Mouse (Mus musculus): ENCODE data around the gene Iqca. TPM values are rescaled to one million over a fixed set of nuclear protein-coding genes. Genes with fewer than 3 reads are reported as not detected.

The Iqca gene
- polyA plus RNA-seq, 1 experiment from 2014 or later: 0.98 TPM

DNA sequence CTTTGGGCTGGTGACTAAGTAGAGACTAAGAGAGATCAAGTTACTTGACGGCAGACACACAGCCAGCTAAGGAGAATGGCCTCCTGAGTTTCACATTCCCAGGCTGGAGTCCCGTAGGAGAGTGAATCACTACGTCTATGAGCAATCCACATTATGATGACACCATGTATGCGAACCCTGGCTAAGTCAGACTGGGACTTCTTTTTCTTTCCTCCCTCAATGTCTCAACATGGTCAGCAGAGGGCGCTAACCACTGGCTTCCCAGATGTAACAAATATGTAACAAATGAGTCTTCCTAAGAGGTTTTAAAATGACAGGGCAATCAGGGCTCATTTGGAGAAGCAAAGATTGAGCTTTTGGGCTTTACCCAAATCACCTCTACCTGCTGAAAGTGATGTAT is 101.9 kb downstream of the Iqca start:
- Histone ChIP-seq H3K36me3 (ENCODE audit: control insufficient read depth, insufficient read depth, low read length) (no peaks in the 10 kb centered on the region), H3K4me1 (ENCODE audit: control insufficient read depth, insufficient read depth, low read depth, low read length) (peaks cover 10% of the 10 kb centered on the region), H3K27me3 (replicated peaks; ENCODE audit: control insufficient read depth, insufficient read depth, low read length) (no peaks in the 10 kb centered on the region), H3K4me2 (ENCODE audit: low read length) (no peak overlapping the region), H3K4me3 (ENCODE audit: low read length) (no peak overlapping the region), H3K9me3 (ENCODE audit: control insufficient read depth, low read length) (no peaks in the 10 kb centered on the region), H3K27ac (ENCODE audit: low read depth, low read length) (no peak overlapping the region), H3K9ac (ENCODE audit: low read depth, low read length) (no peak overlapping the region)
- no peak for ATAC-seq
- 41% methylated on average over 5 of the region's 5 CpGs for WGBS

DNA sequence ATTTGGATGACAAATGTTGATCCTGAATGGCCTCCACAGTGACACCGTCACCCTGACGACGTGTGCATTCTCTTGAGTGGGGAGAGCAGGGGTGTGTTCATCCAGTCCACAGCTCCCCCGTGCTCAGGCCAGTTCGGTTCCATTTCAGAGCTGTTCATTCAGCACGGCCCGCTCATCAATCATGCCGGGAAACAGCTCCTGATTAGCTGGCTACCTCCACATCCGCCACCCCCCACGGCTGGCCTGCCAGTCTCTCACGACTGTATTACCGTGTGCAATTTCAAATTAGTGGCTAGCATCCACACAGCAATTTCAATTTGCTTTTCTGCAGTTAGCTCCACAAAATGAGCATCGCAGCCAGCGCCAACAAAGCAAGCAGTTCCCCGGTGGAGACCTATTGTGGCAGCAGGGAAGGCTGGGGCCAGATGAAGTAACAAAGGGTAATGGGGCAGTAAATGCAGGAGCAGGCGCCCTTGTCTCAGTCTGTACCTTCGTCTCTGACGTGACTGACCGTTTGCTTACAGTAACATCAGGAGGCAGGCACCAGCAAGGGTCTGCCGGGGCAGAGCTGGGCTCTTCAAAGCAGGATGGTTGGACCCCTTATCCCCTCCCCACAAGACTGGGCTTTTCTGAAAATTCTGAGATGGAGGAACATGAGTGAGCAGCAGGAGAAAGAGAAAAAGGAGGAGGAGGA is 103.0 kb downstream of the Iqca start:
- Histone ChIP-seq H3K9ac (ENCODE audit: low read depth, low read length) (peak overlapping the region; percentile 4; the same call in 1 of the 2 replicates), H3K4me3 (ENCODE audit: low read length) (no peak overlapping the region), H3K9me3 (ENCODE audit: control insufficient read depth, low read length) (no peaks in the 10 kb centered on the region), H3K27me3 (replicated peaks; ENCODE audit: control insufficient read depth, insufficient read depth, low read length) (no peaks in the 10 kb centered on the region), H3K27ac (ENCODE audit: low read depth, low read length) (0 out of 2 replicates have a peak overlapping the region, but pooled peaks have one; percentile 52), H3K36me3 (ENCODE audit: control insufficient read depth, insufficient read depth, low read length) (no peaks in the 10 kb centered on the region), H3K4me1 (ENCODE audit: control insufficient read depth, insufficient read depth, low read depth, low read length) (peaks cover 10% of the 10 kb centered on the region), H3K4me2 (ENCODE audit: low read length) (0 out of 2 replicates have a peak overlapping the region, but pooled peaks have one; percentile 1)
- ATAC-seq: peak; percentile 69
- 24% methylated on average over 20 of the region's 20 CpGs for WGBS

DNA sequence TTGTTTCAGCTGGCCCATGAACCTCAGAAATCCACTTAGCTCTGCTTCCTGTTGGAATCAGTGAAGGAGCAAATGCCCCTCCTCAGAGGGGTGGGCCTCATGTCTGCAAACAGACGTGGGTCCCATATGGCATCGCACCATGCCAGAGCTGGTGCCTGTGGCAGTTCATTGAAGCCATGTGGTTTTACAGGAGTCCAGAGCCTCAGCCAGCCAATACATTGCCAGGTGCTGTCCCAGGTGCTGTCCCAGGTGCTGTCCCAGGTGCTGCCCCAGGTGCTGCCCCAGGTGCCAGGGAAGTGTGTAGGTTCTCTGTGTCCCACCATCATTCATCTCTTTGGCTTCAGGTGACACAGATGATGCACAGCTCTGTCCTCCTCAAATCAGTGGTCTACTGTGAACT is 124.9 kb downstream of the Iqca start:
- 73% methylated on average over 2 of the region's 2 CpGs for WGBS
- no peaks in the 10 kb centered on the region for H3K9me3 ChIP-seq (ENCODE audit: control insufficient read depth, low read length)
- H3K27me3 ChIP-seq (replicated peaks; ENCODE audit: control insufficient read depth, insufficient read depth, low read length): no peaks in the 10 kb centered on the region
- no peaks in the 10 kb centered on the region for H3K4me1 ChIP-seq (ENCODE audit: control insufficient read depth, insufficient read depth, low read depth, low read length)
- no peak; the same call in 1 of the 2 replicates for ATAC-seq
- no peak overlapping the region for H3K9ac ChIP-seq (ENCODE audit: low read depth, low read length)
- H3K4me3 ChIP-seq (ENCODE audit: low read length): no peak overlapping the region
- H3K36me3 ChIP-seq (ENCODE audit: control insufficient read depth, insufficient read depth, low read length): no peaks in the 10 kb centered on the region
- H3K27ac ChIP-seq (ENCODE audit: low read depth, low read length): no peak overlapping the region
- H3K4me2 ChIP-seq (ENCODE audit: low read length): no peak overlapping the region

DNA sequence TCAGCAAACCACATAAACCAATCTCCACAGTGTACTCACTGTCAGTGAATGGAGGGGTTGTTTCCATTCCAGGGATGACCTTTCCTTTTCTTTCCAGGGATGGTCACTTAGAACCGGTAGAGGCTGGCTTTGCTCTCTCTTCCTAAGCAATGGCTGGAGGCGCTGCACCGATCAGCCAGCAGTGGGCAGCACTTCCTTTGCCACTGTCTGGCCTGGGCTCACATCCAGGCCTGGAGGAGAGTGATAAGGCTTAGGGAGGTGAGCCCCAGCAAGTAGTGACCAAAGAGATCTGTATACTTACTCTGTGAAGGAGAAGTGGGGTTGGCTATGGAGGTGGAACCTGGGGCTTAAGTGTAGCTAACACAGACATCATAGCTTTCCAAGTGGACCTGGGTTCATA is 126.3 kb downstream of the Iqca start:
- Histone ChIP-seq H3K4me3 (ENCODE audit: low read length) (no peak overlapping the region), H3K9ac (ENCODE audit: low read depth, low read length) (no peak overlapping the region), H3K36me3 (ENCODE audit: control insufficient read depth, insufficient read depth, low read length) (no peaks in the 10 kb centered on the region), H3K27ac (ENCODE audit: low read depth, low read length) (no peak overlapping the region), H3K9me3 (ENCODE audit: control insufficient read depth, low read length) (no peaks in the 10 kb centered on the region), H3K4me1 (ENCODE audit: control insufficient read depth, insufficient read depth, low read depth, low read length) (no peaks in the 10 kb centered on the region), H3K27me3 (replicated peaks; ENCODE audit: control insufficient read depth, insufficient read depth, low read length) (no peaks in the 10 kb centered on the region), H3K4me2 (ENCODE audit: low read length) (no peak overlapping the region)
- 19% methylated on average over 3 of the region's 3 CpGs for WGBS
- ATAC-seq: no peak

DNA sequence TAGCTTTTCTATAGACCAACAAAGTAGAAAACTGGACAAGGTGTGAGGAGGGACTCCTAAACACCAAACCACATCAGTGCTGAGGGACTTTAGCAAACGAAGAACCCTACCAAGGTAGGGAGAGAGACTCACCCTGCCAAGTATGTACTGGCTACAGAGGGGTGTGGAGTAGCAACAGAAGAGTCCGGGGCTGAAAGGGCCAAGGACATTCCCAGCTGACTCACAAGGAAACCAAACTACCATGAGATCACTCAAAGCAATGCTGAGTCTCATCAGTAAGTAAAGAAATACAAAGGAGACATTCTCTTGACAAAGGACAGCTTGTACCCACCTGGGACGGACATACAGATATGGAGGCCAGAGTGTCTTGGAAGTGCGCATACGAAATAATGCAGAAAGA is 132.9 kb downstream of the Iqca start:
- Histone ChIP-seq H3K36me3 (ENCODE audit: control insufficient read depth, insufficient read depth, low read length) (no peaks in the 10 kb centered on the region), H3K27ac (ENCODE audit: low read depth, low read length) (no peak overlapping the region), H3K4me3 (ENCODE audit: low read length) (no peak overlapping the region), H3K4me1 (ENCODE audit: control insufficient read depth, insufficient read depth, low read depth, low read length) (no peaks in the 10 kb centered on the region), H3K9me3 (ENCODE audit: control insufficient read depth, low read length) (no peaks in the 10 kb centered on the region), H3K4me2 (ENCODE audit: low read length) (no peak overlapping the region), H3K9ac (ENCODE audit: low read depth, low read length) (no peak overlapping the region), H3K27me3 (replicated peaks; ENCODE audit: control insufficient read depth, insufficient read depth, low read length) (no peaks in the 10 kb centered on the region)
- ATAC-seq: no peak
- WGBS: 85% methylated on average over 5 of the region's 5 CpGs

DNA sequence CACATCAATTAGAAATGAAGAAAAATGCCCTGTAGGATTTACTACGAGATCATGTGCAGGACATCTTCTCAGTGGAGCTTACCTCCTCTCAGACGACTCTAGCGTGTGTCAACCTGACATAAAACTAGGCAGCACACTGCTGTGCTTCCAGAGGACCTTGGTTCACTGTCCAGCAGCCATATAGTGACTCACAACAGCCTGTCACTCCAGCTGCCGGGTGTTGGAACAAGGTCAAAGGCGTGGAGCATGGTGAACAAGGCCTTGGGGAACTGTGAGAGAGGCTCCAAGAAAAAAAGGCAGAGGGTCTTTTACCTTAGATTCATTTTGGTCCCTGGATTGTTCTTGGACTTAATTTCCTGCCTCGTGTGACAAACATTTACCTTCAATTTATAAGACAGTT is 135.1 kb downstream of the Iqca start:
- Histone ChIP-seq H3K9me3 (ENCODE audit: control insufficient read depth, low read length) (no peaks in the 10 kb centered on the region), H3K36me3 (ENCODE audit: control insufficient read depth, insufficient read depth, low read length) (no peaks in the 10 kb centered on the region), H3K9ac (ENCODE audit: low read depth, low read length) (no peak overlapping the region), H3K4me1 (ENCODE audit: control insufficient read depth, insufficient read depth, low read depth, low read length) (no peaks in the 10 kb centered on the region), H3K27ac (ENCODE audit: low read depth, low read length) (no peak overlapping the region), H3K27me3 (replicated peaks; ENCODE audit: control insufficient read depth, insufficient read depth, low read length) (no peaks in the 10 kb centered on the region), H3K4me2 (ENCODE audit: low read length) (no peak overlapping the region), H3K4me3 (ENCODE audit: low read length) (no peak overlapping the region)
- no peak for ATAC-seq
- 78% methylated on average over 6 of the region's 6 CpGs for WGBS

DNA sequence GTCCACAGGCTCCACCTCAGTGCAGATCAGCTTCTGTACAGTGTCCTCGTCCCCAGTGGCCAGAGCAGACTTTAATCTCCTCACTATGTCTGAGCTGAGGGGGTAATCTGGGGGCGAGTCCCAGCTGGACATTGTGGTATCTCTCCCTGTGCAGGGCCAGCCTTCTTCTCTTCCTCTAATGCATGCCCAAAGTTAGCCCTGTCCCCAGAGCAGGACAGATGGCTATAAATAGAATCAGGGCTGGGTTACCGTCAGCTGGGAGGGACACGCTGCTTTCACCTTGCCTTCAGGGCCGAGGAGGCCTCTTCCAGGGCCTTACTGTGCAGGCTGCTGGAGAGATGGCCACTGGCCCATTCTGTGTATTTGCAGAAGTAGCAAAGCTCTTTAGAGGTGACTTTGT is 138.8 kb downstream of the Iqca start, which contains the start of gene Asb18:
Gene Asb18 (minus strand): TSS at position 221 of the 400 bp plus-strand sequence.
- Histone ChIP-seq H3K9ac (ENCODE audit: low read depth, low read length) (no peak within 1 kb of the TSS), H3K36me3 (ENCODE audit: control insufficient read depth, insufficient read depth, low read length) (no peaks in the 10 kb centered on the region), H3K4me2 (ENCODE audit: low read length) (no peak within 1 kb of the TSS), H3K4me3 (ENCODE audit: low read length) (no peak within 1 kb of the TSS), H3K4me1 (ENCODE audit: control insufficient read depth, insufficient read depth, low read depth, low read length) (no peaks in the 10 kb centered on the region), H3K27me3 (replicated peaks; ENCODE audit: control insufficient read depth, insufficient read depth, low read length) (no peaks in the 10 kb centered on the region), H3K9me3 (ENCODE audit: control insufficient read depth, low read length) (no peaks in the 10 kb centered on the region), H3K27ac (ENCODE audit: low read depth, low read length) (no peak within 1 kb of the TSS)
- no peak for ATAC-seq
- WGBS: 84% methylated on average over 5 of the region's 5 CpGs

DNA sequence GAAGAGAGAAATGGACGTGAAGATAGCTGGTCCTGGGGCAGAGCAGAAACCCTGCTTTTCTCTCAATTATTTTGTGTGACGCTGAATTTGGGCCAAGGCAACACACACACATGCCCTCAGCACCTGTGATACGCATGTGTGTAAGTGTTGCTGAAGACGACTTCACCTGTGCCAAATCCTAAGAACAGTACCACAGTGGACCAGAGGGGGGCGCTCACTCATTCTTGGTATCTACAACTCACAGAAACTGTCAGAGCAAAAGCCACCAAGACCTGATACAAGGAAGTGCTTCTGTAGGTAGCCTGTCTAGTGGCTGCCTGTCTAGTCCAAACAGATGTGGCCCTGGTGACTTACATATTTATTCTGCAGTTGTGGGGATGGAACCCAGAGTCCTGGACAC is 139.9 kb downstream of the Iqca start:
- H3K4me3 ChIP-seq (ENCODE audit: low read length): no peak overlapping the region
- no peaks in the 10 kb centered on the region for H3K9me3 ChIP-seq (ENCODE audit: control insufficient read depth, low read length)
- H3K4me1 ChIP-seq (ENCODE audit: control insufficient read depth, insufficient read depth, low read depth, low read length): no peaks in the 10 kb centered on the region
- no peaks in the 10 kb centered on the region for H3K27me3 ChIP-seq (replicated peaks; ENCODE audit: control insufficient read depth, insufficient read depth, low read length)
- ATAC-seq: no peak
- 87% methylated on average over 5 of the region's 5 CpGs for WGBS
- H3K9ac ChIP-seq (ENCODE audit: low read depth, low read length): no peak overlapping the region
- no peak overlapping the region for H3K27ac ChIP-seq (ENCODE audit: low read depth, low read length)
- no peak overlapping the region for H3K4me2 ChIP-seq (ENCODE audit: low read length)
- no peaks in the 10 kb centered on the region for H3K36me3 ChIP-seq (ENCODE audit: control insufficient read depth, insufficient read depth, low read length)

DNA sequence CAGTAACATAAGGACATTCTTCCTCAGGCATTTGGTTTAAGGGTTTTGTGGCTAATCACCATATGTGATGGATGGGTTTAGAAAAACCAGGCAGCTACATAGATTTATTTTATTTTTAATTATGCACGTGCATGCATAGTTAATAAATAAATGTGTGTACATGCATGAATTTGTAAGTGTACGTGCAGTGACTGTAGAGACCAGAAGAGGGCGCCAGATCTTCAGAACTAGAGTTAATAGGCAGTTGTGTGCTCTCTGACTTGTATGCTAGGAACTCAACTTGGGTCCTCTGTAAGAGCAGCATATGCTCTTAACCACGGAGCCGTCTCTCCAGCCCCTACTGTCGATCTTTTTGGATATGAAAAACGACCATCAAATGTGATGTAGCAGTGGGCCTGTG is 140.4 kb downstream of the Iqca start:
- H3K27me3 ChIP-seq (replicated peaks; ENCODE audit: control insufficient read depth, insufficient read depth, low read length): no peaks in the 10 kb centered on the region
- H3K4me1 ChIP-seq (ENCODE audit: control insufficient read depth, insufficient read depth, low read depth, low read length): no peaks in the 10 kb centered on the region
- H3K9ac ChIP-seq (ENCODE audit: low read depth, low read length): no peak overlapping the region
- no peaks in the 10 kb centered on the region for H3K9me3 ChIP-seq (ENCODE audit: control insufficient read depth, low read length)
- no peak overlapping the region for H3K27ac ChIP-seq (ENCODE audit: low read depth, low read length)
- 73% methylated on average over 7 of the region's 7 CpGs for WGBS
- no peaks in the 10 kb centered on the region for H3K36me3 ChIP-seq (ENCODE audit: control insufficient read depth, insufficient read depth, low read length)
- ATAC-seq: no peak
- H3K4me2 ChIP-seq (ENCODE audit: low read length): no peak overlapping the region
- H3K4me3 ChIP-seq (ENCODE audit: low read length): no peak overlapping the region
